Mouse (Mus musculus) embryonic facial prominence, embryonic 15.5 days (tissue): Measurements from ENCODE around the gene Ptpn23. TPM values are rescaled to one million over a fixed set of nuclear protein-coding genes. Genes with fewer than 3 reads are reported as not detected.
A peak's percentile ranks its signal among the peaks of the same experiment; 100 is the strongest.

Experiments
- ATAC-seq: fragments of 200-750 bp; cut with Nextera tagmentation; 2 replicates; pipeline ENCODE4 v1.8.0; 2017; ENCODE audit warnings: low read depth, moderate TSS enrichment; ENCODE audit not compliant: insufficient number of reproducible peaks, low FRiP score, low TSS enrichment
- H3K27ac ChIP-seq: fragments of 300-500 bp; sonication (generic); replicated peaks from 2 replicates; pipeline ENCODE4 v1.5.1; 2015; ENCODE audit warnings: mild to moderate bottlenecking, inconsistent platforms
- H3K27me3 ChIP-seq: fragments of 300-500 bp; sonication (generic); 2 replicates; pipeline ENCODE4 v1.6.1; 2015; ENCODE audit warnings: inconsistent platforms
- H3K36me3 ChIP-seq: fragments of 300-500 bp; sonication (generic); 2 replicates; pipeline ENCODE4 v1.6.1; 2015; ENCODE audit warnings: mild to moderate bottlenecking, inconsistent platforms
- H3K4me1 ChIP-seq: fragments of 300-500 bp; sonication (generic); 2 replicates; pipeline ENCODE4 v1.6.1; 2015; ENCODE audit warnings: inconsistent platforms
- H3K4me2 ChIP-seq: fragments of 300-500 bp; sonication (generic); replicated peaks from 2 replicates; pipeline ENCODE4 v1.6.1; 2015; ENCODE audit warnings: mild to moderate bottlenecking, inconsistent platforms
- H3K4me3 ChIP-seq: fragments of 300-500 bp; sonication (generic); replicated peaks from 2 replicates; pipeline ENCODE4 v1.5.1; 2015; ENCODE audit warnings: mild to moderate bottlenecking, inconsistent platforms
- H3K9ac ChIP-seq: fragments of 300-500 bp; sonication (generic); 2 replicates; pipeline ENCODE4 v1.6.1; 2015; ENCODE audit warnings: inconsistent platforms
- H3K9me3 ChIP-seq: fragments of 300-500 bp; sonication (generic); replicated peaks from 2 replicates; pipeline ENCODE4 v1.6.1; 2016; ENCODE audit warnings: inconsistent platforms
- WGBS: fragments of 180-500 bp; shearing (Covaris S2); methylation state at CpG from one replicate; pipeline ENCODE4 v1.1.7; 2015; 5-methylcytosine and 5-hydroxymethylcytosine counted together
- polyA plus RNA-seq: library from polyadenylated mRNA; unstranded; fragments of >200 nt; fragmentation: Nextera tagmentation; extraction: Ambion mirVana; gene quantifications from 2 replicates; pipeline ENCODE4 v1.2.1, GENCODE M21; 2015

Gene Ptpn23
- polyA plus RNA-seq, 1 experiment from 2014 or later, result 20.5 TPM

- WGBS, result 80% methylated on average over 2 of the region's 2 CpGs
- H3K9ac ChIP-seq, result no peak overlapping the region
- H3K4me3 ChIP-seq, result no peak overlapping the region
- no peak overlapping the region for H3K27ac ChIP-seq
- H3K4me2 ChIP-seq, result no peak overlapping the region
- peaks cover 17% of the 10 kb centered on the region for H3K4me1 ChIP-seq
- no peaks in the 10 kb centered on the region for H3K9me3 ChIP-seq
- H3K27me3 ChIP-seq, result no peaks in the 10 kb centered on the region
- peaks cover 21% of the 10 kb centered on the region for H3K36me3 ChIP-seq
- no peak for ATAC-seq
Observed at GRCm38 (mm10) chr9:110351350-110351749, 56.7 kb downstream of the Ptpn23 start.

- no peaks in the 10 kb centered on the region for H3K9me3 ChIP-seq
- H3K4me2 ChIP-seq, result no peak overlapping the region
- no peak overlapping the region for H3K9ac ChIP-seq
- WGBS, result 56% methylated on average over 5 of the region's 5 CpGs
- ATAC-seq, result 0 out of 2 replicates have a peak, but pooled peaks have one; percentile 16
- peaks cover 17% of the 10 kb centered on the region for H3K4me1 ChIP-seq
- no peak overlapping the region for H3K4me3 ChIP-seq
- peaks cover 17% of the 10 kb centered on the region for H3K36me3 ChIP-seq
- H3K27ac ChIP-seq, result peak overlapping the region; percentile 36; the same call in 1 of the 2 replicates
- no peaks in the 10 kb centered on the region for H3K27me3 ChIP-seq
Observed at GRCm38 (mm10) chr9:110350612-110351011, 57.4 kb downstream of the Ptpn23 start.

- no peak for ATAC-seq
- Histone ChIP-seq H3K4me3 (no peak overlapping the region), H3K9ac (no peak overlapping the region), H3K27me3 (no peaks in the 10 kb centered on the region), H3K4me1 (peaks cover 17% of the 10 kb centered on the region), H3K4me2 (no peak overlapping the region), H3K9me3 (no peaks in the 10 kb centered on the region), H3K27ac (peak overlapping the region; percentile 13; the same call in 1 of the 2 replicates), H3K36me3 (peaks cover 13% of the 10 kb centered on the region)
- 36% methylated on average over 5 of the region's 5 CpGs for WGBS
Observed at GRCm38 (mm10) chr9:110350188-110350587, 57.8 kb downstream of the Ptpn23 start.

GRCm38 (mm10) chr9:110348899-110349298 lies 59.1 kb downstream of the Ptpn23 start:
- no peak overlapping the region for H3K27ac ChIP-seq
- no peak overlapping the region for H3K4me3 ChIP-seq
- no peaks in the 10 kb centered on the region for H3K27me3 ChIP-seq
- 69% methylated on average over 4 of the region's 4 CpGs for WGBS
- no peak overlapping the region for H3K4me2 ChIP-seq
- no peak for ATAC-seq
- peaks cover 1% of the 10 kb centered on the region for H3K36me3 ChIP-seq
- peaks cover 17% of the 10 kb centered on the region for H3K4me1 ChIP-seq
- no peak overlapping the region for H3K9ac ChIP-seq
- H3K9me3 ChIP-seq, result no peaks in the 10 kb centered on the region

GRCm38 (mm10) chr9:110345057-110345739 lies 62.8 kb downstream of the Ptpn23 start:
- H3K36me3 ChIP-seq, result no peaks in the 10 kb centered on the region
- no peaks in the 10 kb centered on the region for H3K9me3 ChIP-seq
- no peak overlapping the region for H3K9ac ChIP-seq
- H3K4me1 ChIP-seq, result peaks cover 12% of the 10 kb centered on the region
- no peaks in the 10 kb centered on the region for H3K27me3 ChIP-seq
- H3K4me3 ChIP-seq, result no peak overlapping the region
- WGBS, result 51% methylated on average over 7 of the region's 7 CpGs
- H3K27ac ChIP-seq, result peak overlapping the region; percentile 34; the same call in 1 of the 2 replicates
- H3K4me2 ChIP-seq, result no peak overlapping the region
- no peak for ATAC-seq

- H3K9ac ChIP-seq, result no peak overlapping the region
- WGBS, result 57% methylated on average over 6 of the region's 6 CpGs
- ATAC-seq, result no peak
- H3K27ac ChIP-seq, result no peak overlapping the region
- 0 out of 2 replicates have a peak, but pooled peaks cover 2% of the 10 kb centered on the region for H3K4me1 ChIP-seq
- H3K36me3 ChIP-seq, result no peaks in the 10 kb centered on the region
- no peaks in the 10 kb centered on the region for H3K27me3 ChIP-seq
- H3K9me3 ChIP-seq, result no peaks in the 10 kb centered on the region
- no peak overlapping the region for H3K4me2 ChIP-seq
- H3K4me3 ChIP-seq, result no peak overlapping the region
Observed at GRCm38 (mm10) chr9:110343805-110344204, 64.2 kb downstream of the Ptpn23 start.

- Histone ChIP-seq H3K9me3 (no peaks in the 10 kb centered on the region), H3K27ac (no peak overlapping the region), H3K4me1 (0 out of 2 replicates have a peak, but pooled peaks cover 4% of the 10 kb centered on the region), H3K36me3 (no peaks in the 10 kb centered on the region), H3K4me3 (no peak overlapping the region), H3K27me3 (no peaks in the 10 kb centered on the region), H3K4me2 (no peak overlapping the region), H3K9ac (no peak overlapping the region)
- ATAC-seq, result no peak
- 87% methylated on average over 8 of the region's 8 CpGs for WGBS
Observed at GRCm38 (mm10) chr9:110342008-110342407, 66.0 kb downstream of the Ptpn23 start.

- Histone ChIP-seq H3K4me1 (0 out of 2 replicates have a peak, but pooled peaks cover 6% of the 10 kb centered on the region), H3K9me3 (no peaks in the 10 kb centered on the region), H3K36me3 (no peaks in the 10 kb centered on the region), H3K4me2 (no peak overlapping the region), H3K27ac (no peak overlapping the region), H3K27me3 (no peaks in the 10 kb centered on the region), H3K9ac (no peak overlapping the region), H3K4me3 (no peak overlapping the region)
- WGBS, result 86% methylated on average over 5 of the region's 5 CpGs
- no peak for ATAC-seq
Observed at GRCm38 (mm10) chr9:110340037-110340750, 67.8 kb downstream of the Ptpn23 start.

Other genes starting within 250 kb of the Ptpn23 start
- gene Cspg5, start 164.4 kb downstream of the Ptpn23 start, polyA plus RNA-seq, result 13.0 and 14.7 TPM in 2 replicates
- gene Elp6, start 103.0 kb downstream of the Ptpn23 start, polyA plus RNA-seq, result 24.1 and 24.9 TPM in 2 replicates
- gene Scap, start 74.9 kb downstream of the Ptpn23 start, polyA plus RNA-seq, result 43.6 and 43.9 TPM in 2 replicates
- gene Ngp, start 11.5 kb upstream of the Ptpn23 start, polyA plus RNA-seq, result 4.4 and 5.1 TPM in 2 replicates
- gene Klhl18, start 68.5 kb upstream of the Ptpn23 start, polyA plus RNA-seq, result 11.1 and 12.8 TPM in 2 replicates
- 4.0 and 7.4 TPM in 2 replicates for gene Kif9, start 68.7 kb upstream of the Ptpn23 start, polyA plus RNA-seq
- 33.7 and 34.3 TPM in 2 replicates for gene Setd2, start 124.4 kb upstream of the Ptpn23 start, polyA plus RNA-seq
- 51.4 and 51.7 TPM in 2 replicates for gene Nradd, start 216.2 kb upstream of the Ptpn23 start, polyA plus RNA-seq
- gene Nbeal2, start 245.9 kb upstream of the Ptpn23 start, polyA plus RNA-seq, result 4.9 and 6.7 TPM in 2 replicates
- 131 and 139 TPM in 2 replicates for gene Ccdc12, start 248.3 kb upstream of the Ptpn23 start, polyA plus RNA-seq